Mouse (Mus musculus): ENCODE measurements around the gene 1110065P20Rik.

Gene 1110065P20Rik

GRCm38 (mm10) chr4:124843493-124843892 lies 7.5 kb downstream of the 1110065P20Rik start:
- DNase-seq (ENCODE audit: low read depth, low spot score): peak; percentile 89

DNA sequence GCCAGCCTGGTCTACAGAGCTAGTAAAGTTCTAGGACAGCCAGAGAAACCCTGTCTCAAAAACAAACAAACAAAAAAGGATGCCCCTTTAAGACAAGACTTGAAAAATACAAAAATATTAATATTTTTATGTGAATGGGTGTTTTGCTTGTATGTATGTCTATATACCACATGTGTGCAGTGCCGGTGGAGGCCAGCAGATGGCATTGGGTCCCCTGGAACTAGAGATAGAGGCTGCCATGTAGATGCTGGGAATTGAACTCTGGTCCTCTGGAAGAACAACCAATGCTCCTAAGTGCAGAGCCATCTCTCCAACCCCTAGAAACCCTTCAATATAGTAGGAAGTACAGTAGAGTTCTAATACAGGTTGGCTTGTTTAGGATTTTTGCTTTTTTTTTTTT lies 10.0 kb downstream of the 1110065P20Rik start:
- peak; percentile 60 for DNase-seq (ENCODE audit: low read depth, low spot score)

- DNase-seq (ENCODE audit: low read depth, low spot score): no peak
These were observed 12.8 kb downstream of the 1110065P20Rik start for GRCm38 (mm10) chr4:124838035-124838700.

DNA sequence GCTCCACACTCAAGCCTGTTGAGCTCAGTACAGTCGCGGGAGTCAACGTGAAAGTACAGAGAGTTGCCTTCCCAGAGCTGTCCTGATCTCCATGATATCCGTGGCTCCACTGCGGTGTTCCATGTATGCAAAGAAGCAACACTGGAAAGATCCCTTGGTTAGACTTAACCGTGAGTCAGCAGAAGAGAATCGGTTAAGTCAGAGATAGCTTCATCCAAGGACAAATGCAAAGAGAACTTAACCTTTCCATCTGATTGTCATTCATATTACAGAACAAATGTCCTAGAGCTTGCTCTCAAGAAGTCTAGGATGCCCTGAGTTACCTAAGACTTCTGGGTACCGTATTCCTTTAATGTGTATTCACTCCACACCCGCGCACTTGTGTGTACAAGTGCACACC lies 18.2 kb downstream of the 1110065P20Rik start:
- DNase-seq (ENCODE audit: low read depth, low spot score): peak; percentile 63

DNA sequence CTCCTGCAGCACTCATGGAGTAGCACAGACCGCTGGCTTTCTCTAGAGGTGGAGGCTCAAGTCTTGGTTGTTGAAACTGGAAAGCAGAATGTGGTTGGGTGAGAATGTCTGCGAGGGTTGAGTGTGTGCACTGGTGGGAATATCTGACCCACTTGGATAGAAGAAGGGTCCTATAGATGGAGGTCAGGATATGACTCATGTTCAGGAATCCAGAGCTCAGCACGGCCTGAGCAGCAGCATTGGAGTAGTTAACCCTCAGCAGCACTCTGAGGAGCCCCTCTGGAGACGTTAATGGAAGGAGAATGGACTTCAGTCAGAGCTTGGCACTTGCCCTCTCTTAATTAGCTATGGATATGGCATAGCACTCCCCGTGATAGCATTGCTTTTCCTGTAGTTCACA lies 21.3 kb downstream of the 1110065P20Rik start:
- DNase-seq (ENCODE audit: low read depth, low spot score): no peak

DNA sequence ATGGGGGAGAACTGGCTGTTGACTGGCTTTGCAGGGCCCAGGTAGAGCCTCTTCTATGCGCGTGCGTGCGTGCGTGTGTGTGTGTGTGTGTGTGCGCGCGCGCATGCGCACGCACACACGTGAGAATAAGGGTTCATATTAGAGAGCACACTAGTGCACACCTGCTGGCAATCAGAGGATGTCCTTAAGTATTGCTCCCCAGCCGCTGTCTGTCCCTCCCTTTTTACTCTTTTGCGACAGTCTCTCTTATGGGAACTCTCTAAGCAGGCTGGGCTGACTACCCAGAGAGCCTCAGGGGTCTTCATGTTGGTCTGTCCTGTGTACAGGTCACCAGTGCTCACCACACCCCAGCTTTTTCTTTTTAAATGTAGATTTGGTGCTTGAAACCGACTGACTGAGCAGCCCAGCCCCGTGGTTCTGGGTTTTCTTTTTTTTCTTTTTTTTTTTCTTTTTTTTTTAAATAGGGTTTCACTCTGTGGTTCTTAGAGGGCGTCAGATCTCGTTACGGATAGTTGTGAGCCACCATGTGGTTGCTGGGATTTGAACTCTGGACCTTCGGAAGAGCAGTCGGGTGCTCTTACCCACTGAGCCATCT lies 25.5 kb downstream of the 1110065P20Rik start:
- DNase-seq (ENCODE audit: low read depth, low spot score): peak; percentile 75

DNA sequence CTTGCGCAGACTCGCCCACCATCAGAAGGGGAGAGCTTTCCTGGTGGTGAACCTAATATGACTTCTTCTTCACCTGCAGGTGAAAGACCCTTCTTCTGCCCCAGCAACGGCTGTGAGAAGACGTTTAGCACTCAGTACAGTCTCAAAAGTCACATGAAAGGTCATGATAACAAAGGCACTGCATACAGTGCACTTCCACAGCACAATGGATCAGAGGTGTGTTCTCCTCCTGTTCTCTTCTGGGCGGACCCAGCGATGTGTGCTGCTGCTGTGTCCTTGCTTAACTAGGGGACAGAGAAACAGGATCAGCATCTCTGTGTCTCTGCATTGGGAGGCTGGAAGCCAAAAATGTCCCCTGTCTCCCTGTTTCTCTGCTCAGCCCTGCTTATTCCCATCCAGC lies 26.0 kb downstream of the 1110065P20Rik start:
- peak; percentile 93 for DNase-seq (ENCODE audit: low read depth, low spot score)

DNA sequence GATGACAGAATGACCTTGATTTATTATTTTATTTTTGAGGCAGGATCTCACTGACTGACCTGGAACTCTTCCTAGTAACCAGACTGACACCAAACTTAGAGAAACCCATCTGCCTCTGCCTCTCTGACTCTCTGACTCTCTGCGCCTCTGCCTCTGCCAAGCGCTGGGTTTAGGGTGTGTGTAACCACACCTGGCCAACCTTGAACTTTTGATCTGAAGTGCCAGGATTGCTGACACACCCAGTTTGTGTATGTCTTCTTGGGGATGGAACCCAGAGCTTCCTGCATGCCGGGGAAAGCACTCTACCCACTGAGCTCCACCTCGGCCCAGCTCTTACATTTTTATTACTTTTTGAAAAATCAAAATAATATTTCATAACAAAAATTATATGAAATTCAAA lies 32.2 kb downstream of the 1110065P20Rik start:
- peak; percentile 47 for DNase-seq (ENCODE audit: low read depth, low spot score)

DNA sequence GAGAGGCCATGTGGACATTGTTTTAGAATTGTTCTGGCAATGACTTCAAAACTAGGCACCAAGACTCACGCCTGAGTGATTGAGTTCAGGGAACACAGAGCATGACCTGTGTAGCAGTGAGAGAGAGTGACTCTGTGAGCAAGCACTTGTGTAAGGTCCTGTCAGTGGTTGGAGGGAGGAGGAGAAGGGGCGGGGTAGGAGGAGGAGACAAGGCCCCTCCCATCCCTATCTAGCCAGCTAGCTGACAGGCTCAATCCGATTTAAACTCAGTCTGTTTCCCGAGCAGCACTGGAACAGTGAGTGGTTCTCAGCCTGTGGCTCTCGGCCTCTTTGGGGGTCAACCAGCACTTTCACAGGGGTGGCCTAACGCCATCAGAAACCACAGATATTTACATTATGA lies 33.2 kb downstream of the 1110065P20Rik start:
- peak; percentile 85 for DNase-seq (ENCODE audit: low read depth, low spot score)

DNA sequence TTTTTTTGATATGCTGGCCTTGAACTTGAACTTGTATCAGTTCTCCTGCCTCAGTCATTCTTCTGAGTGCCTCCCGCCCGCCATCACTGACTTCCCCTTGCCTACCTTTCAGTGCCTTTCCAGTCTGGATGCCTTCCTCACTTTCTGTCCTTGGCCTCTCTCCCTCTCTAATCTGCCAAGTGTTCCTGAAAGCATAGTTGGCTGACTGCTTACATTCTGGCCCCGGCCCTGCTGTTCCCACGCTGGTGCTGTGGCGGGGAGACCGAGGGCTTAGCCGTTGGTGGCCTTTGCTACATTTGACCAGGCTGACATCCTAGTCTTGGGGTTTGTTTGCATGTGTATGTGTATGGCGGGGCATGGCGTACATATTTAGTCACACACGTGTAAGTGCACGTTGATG lies 35.1 kb downstream of the 1110065P20Rik start:
- DNase-seq (ENCODE audit: low read depth, low spot score): no peak

DNA sequence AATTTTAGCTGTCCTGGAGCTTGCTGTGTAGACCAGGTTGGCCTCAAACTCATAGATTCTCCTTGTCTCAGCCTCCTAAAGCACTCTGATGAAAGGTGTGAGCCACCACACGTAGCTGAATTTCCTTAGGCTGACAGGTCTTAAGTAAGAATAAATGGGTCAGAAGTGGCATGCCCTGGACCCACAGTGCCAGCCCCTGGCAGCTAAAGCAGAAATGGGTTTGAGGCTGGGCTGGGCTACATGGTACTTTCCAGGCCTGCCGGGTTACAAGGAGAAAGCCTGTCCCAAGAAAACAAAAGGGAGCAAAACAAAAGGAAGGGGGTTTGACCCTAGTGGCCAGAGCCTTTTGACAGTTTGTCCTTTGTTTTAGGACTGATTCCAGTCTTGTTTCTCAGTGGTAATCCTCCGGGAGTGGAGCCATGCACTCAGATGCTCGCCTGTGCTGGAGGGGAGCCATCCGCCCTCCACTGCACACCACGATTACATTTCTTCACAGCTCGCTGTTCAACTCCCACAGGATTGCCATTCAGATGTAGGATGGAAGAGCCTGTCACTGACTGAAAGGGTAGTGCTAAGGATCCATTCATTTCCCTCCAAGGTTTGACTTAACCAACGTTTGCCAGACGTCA lies 39.5 kb downstream of the 1110065P20Rik start:
- peak; percentile 32 for DNase-seq (ENCODE audit: low read depth, low spot score)

DNA sequence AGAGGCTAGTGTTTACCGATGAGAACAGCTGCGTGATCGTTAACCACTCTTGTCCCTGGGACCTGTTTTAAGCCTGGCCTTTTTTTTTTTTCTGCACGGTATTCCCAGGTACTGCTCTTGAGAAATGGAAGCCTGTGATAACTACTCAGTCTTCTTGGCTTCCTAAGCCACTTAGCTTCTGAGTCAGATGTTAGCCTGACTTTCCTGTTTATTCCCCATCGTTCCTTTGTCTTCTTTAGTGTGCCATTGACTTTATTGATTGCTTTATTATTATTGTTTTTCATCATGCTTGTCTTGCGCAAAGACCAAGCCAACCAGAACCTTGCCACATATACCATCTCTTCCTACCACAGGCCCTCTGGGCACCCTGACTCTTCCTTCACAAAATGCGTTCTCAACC lies 40.9 kb downstream of the 1110065P20Rik start:
- DNase-seq (ENCODE audit: low read depth, low spot score): no peak

- DNase-seq (ENCODE audit: low read depth, low spot score): no peak
These were observed 41.7 kb downstream of the 1110065P20Rik start for GRCm38 (mm10) chr4:124809136-124809883.

GRCm38 (mm10) chr4:124808511-124808910 lies 42.5 kb downstream of the 1110065P20Rik start:
- DNase-seq (ENCODE audit: low read depth, low spot score): no peak

DNA sequence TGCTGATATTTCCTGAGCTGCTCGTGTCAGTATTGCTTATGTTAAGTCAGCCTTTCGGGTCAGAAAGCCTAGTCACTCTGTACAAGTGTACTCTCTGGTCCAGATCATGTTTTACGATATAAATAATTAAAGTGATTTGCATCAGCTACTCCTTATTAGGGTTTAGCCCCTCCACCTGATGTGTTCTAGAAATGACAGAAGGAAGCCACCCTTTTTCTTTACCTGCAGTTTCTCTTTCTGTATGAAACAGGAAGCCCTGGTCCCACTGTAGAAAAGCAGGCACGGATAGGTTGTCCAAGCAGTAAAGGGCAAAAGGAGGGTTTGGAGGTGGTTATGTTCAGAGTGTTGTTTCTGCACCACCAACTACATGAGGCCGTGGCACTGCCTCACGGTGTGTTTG lies 47.6 kb downstream of the 1110065P20Rik start:
- DNase-seq (ENCODE audit: low read depth, low spot score): no peak

DNA sequence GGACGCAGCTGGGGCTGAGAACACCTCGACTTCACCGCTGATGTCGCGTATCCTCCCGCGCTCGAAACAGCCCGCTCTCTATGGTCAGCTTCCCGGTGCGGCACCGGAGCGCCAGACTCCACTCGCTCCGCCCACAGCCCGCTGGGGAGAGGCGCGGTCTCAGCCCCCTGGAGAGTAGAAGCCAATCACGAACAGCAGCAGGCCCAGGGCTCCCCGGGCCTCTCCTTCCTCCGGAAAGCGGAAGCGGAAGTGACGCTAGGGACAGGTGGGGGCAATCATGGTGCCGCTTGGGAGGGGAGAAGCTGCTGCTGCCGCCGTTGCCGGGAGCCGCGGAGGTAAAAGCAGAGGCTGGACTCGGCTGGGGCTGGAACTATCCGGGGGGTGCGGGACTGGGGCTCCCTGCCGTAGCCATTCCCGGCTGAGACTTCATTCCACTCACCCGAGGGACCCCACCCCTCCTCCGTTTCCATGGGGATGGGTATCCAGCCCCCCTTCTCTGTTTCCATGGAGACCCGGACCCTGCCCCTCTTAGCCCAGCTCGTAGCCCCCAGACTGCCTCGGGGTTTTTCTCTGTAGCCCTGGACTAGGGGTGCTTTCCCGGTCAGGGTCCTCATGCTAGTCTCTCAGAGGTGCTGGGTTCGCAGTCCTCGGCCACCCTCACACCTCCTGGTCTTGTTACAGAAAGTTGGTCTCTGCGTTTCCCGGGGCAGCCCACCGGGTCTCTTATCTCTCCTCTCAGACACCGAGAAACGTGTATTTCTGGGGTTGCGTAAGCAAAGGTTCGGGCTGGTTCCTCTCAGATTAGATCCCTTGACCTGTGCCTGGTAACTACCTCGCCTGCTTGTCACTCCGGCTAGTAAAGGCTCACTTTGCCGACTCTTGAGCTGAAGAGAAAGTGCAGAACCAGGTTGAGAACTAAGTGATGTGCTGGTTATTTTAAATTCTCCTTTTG lies 48.4 kb downstream of the 1110065P20Rik start:
- peak; percentile 98 for DNase-seq (ENCODE audit: low read depth, low spot score)

DNA sequence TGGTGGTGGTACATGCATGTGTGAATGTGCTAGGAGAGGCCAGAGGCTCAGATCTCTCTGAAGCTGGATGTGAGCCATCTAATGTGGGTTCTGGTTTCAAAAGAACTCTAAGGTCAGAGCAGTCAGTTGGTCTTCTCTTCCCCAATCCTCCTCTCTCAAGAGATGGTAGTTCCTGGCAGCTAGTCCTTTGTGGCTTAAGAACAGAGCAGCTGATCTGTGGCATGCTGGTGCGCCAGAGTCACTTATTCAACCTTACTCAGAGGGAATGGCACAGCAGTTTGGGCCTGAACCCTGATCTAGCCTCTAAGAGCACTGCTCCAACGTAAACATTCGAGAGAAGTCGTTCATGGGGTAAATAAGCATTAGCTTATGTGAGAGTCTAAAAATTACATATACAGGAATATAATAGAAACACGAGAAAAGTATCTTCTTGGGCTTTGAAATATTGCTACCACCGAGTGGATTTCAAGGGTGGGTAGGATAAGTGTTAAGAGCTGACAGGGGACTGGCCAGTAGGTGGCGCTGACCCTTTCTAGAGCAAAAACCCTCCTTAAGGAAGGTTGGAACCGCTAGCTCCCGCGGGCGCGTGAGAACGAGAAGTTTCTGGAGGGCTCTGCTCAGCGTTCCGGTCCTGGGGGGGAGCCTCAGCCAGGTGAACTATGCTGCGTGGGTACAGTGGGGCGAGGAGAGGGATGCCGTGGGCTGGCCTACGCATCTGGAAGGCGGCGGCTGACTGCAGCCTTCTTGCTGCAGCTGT lies 49.3 kb downstream of the 1110065P20Rik start, which contains the start of gene Mtf1:
Mtf1 (plus strand) TSS at position 553 of the 757 bp plus-strand sequence.
- peak; percentile 95 for DNase-seq (ENCODE audit: low read depth, low spot score)

Data from ZHBTc4 (cell line).